Mouse (Mus musculus) heart, embryonic 10.5 days (tissue): ENCODE measurements at regions not wholly inside any gene's neighbourhood (a gene's known extent, or its start where the extent isn't known, plus 50 kb on each side); places are given as distances from the start of the nearest gene placed in this dataset.

Experiments used
- DNase-seq: peaks from one replicate; pipeline ENCODE4 v3.0.0-alpha.2; 2017; ENCODE audit warnings: low spot score
- H3K27ac ChIP-seq: fragments of 300-500 bp; sonication (generic); 2 replicates; pipeline ENCODE4 v1.5.1; 2016; ENCODE audit warnings: mild to moderate bottlenecking
- H3K27me3 ChIP-seq: fragments of 300-500 bp; sonication (generic); 2 replicates; pipeline ENCODE4 v1.6.1; 2016; ENCODE audit warnings: mild to moderate bottlenecking; ENCODE audit not compliant: poor library complexity, insufficient read depth, severe bottlenecking
- H3K36me3 ChIP-seq: fragments of 300-500 bp; sonication (generic); 2 replicates; pipeline ENCODE4 v1.6.1; 2016; ENCODE audit warnings: mild to moderate bottlenecking, moderate library complexity
- H3K4me1 ChIP-seq: fragments of 300-500 bp; sonication (generic); 2 replicates; pipeline ENCODE4 v1.6.1; 2016; ENCODE audit warnings: mild to moderate bottlenecking
- H3K4me3 ChIP-seq: fragments of 300-500 bp; sonication (generic); 2 replicates; pipeline ENCODE4 v1.5.1; 2016; ENCODE audit warnings: mild to moderate bottlenecking, moderate library complexity
- H3K9me3 ChIP-seq: fragments of 300-500 bp; sonication (generic); 2 replicates; pipeline ENCODE4 v1.6.1; 2016; ENCODE audit warnings: mild to moderate bottlenecking, moderate library complexity
- WGBS: fragments of 180-500 bp; shearing (Covaris S2); methylation state at CpG from one replicate; pipeline ENCODE4 v1.1.7; 2016; 5-methylcytosine and 5-hydroxymethylcytosine counted together

DNA sequence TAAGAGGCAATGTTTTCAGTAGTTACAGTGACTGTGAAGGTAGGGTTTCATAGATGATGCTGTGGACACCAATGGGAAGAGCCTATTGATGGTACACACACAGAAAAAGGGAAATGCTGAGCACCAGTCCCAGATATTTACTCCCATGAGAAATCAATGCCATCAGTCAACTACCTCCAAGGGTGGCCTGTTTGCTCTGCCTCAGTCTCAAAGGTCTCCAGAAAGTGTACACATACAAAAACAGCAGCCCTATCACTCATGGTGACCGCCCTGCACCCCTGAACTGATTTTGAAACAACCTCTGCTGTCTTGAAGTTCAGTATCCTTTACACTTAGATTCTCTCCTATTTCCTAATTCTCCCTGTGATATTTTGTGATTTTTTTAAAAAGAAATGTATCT is 187.2 kb downstream of the Lurap1l start:
- no peaks in the 10 kb centered on the region for H3K27me3 ChIP-seq
- WGBS = 77% methylated on average over 1 of the region's 1 CpGs
- DNase-seq = no peak
- no peaks in the 10 kb centered on the region for H3K4me1 ChIP-seq
- H3K9me3 ChIP-seq = no peaks in the 10 kb centered on the region
- no peak overlapping the region for H3K4me3 ChIP-seq
- H3K27ac ChIP-seq = no peak overlapping the region
- no peaks in the 10 kb centered on the region for H3K36me3 ChIP-seq

DNA sequence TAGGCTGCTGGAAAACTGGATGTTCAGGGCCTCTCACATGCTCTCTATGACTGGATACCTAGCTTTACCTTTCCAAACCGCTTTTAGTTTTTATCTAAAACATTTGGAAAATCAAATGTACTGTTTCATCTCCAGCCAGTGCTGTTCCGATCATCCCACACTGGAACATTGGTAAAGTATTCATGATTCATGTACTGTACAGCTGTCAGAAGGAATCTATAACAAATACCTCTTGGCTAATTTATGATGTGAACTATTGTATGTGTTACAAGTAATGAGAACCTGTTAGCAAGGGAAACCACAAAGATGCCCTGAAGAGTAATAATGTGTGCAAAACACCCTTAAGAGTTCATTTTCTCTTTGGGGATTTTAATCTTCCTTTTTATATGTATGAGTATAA is 190.6 kb downstream of the Lurap1l start:
- WGBS = 78% methylated on average over 2 of the region's 2 CpGs
- Histone ChIP-seq H3K9me3 (no peaks in the 10 kb centered on the region), H3K4me1 (no peaks in the 10 kb centered on the region), H3K27me3 (no peaks in the 10 kb centered on the region), H3K36me3 (no peaks in the 10 kb centered on the region), H3K4me3 (no peak overlapping the region), H3K27ac (no peak overlapping the region)
- no peak for DNase-seq

GRCm38 (mm10) chr4:81111307-81111706 is 200.9 kb downstream of the Lurap1l start:
- Histone ChIP-seq H3K27ac (no peak overlapping the region), H3K4me1 (no peaks in the 10 kb centered on the region), H3K9me3 (no peaks in the 10 kb centered on the region), H3K4me3 (no peak overlapping the region), H3K36me3 (no peaks in the 10 kb centered on the region), H3K27me3 (no peaks in the 10 kb centered on the region)
- DNase-seq = no peak
- 56% methylated on average over 3 of the region's 3 CpGs for WGBS

GRCm38 (mm10) chr4:81116411-81116810 is 206.0 kb downstream of the Lurap1l start:
- WGBS = 83% methylated on average over 7 of the region's 7 CpGs
- Histone ChIP-seq H3K27me3 (no peaks in the 10 kb centered on the region), H3K4me3 (no peak overlapping the region)

DNA sequence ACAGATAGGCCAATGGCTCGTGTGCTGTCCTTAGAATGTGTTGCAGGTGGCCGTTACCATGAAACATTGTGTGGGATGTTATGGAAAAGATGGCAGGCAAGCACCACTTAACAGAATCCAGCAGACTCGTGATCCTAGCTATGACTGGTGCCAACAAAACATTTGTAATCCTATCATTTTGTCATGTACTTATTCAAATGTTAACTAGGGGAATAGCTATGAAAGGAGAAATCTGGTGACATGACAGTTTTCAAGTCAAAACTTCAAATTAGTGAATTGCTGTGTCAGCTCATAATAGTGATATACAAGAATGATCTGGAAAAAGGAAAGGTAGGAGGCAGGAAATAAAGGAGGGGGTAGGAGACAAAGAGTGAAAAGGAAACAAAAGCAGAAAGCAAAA is 213.7 kb downstream of the Lurap1l start:
- H3K27ac ChIP-seq = no peak overlapping the region
- 66% methylated on average over 3 of the region's 3 CpGs for WGBS

More at GRCm38 (mm10) chr4:81116411-81116810, 206.0 kb downstream of the Lurap1l start:
- DNase-seq = no peak
- H3K4me1 ChIP-seq = no peaks in the 10 kb centered on the region
- no peaks in the 10 kb centered on the region for H3K36me3 ChIP-seq
- H3K9me3 ChIP-seq = no peaks in the 10 kb centered on the region
- no peak overlapping the region for H3K27ac ChIP-seq

GRCm38 (mm10) chr4:81129874-81130273 is 219.4 kb downstream of the Lurap1l start:
- no peaks in the 10 kb centered on the region for H3K9me3 ChIP-seq
- DNase-seq = no peak
- H3K27me3 ChIP-seq = no peaks in the 10 kb centered on the region
- H3K36me3 ChIP-seq = no peaks in the 10 kb centered on the region
- H3K4me1 ChIP-seq = no peaks in the 10 kb centered on the region
- WGBS = 72% methylated on average over 2 of the region's 2 CpGs
- H3K27ac ChIP-seq = no peak overlapping the region
- H3K4me3 ChIP-seq = no peak overlapping the region

More for the DNA sequence above, 213.7 kb downstream of the Lurap1l start:
- no peak for DNase-seq
- no peaks in the 10 kb centered on the region for H3K4me1 ChIP-seq
- H3K9me3 ChIP-seq = no peaks in the 10 kb centered on the region
- no peaks in the 10 kb centered on the region for H3K27me3 ChIP-seq
- no peak overlapping the region for H3K4me3 ChIP-seq
- H3K36me3 ChIP-seq = no peaks in the 10 kb centered on the region

DNA sequence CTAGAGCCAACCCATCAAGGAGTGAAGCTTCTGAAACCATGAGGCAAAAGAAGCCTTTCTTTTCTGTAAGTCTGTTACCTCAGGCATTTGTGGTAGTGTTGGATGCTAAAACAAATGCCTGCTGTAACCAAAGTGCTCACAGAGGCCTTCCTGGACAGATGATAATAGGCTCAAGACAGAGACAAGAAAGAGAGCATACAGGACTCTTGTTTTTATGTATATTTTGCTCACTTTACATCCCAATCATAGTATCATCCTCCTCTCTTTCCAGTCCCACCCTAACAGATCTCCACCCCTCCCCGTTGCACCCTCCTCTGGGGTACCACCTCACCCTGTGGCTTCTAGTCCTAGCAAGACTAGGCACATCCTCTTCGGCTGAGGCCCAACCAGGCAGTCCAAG is 262.7 kb downstream of the Lurap1l start:
- DNase-seq = no peak
- H3K36me3 ChIP-seq = no peaks in the 10 kb centered on the region
- H3K4me1 ChIP-seq = peaks cover 4% of the 10 kb centered on the region
- H3K9me3 ChIP-seq = no peaks in the 10 kb centered on the region
- no peaks in the 10 kb centered on the region for H3K27me3 ChIP-seq
- 64% methylated on average over 2 of the region's 2 CpGs for WGBS
- H3K4me3 ChIP-seq = no peak overlapping the region
- no peak overlapping the region for H3K27ac ChIP-seq

DNA sequence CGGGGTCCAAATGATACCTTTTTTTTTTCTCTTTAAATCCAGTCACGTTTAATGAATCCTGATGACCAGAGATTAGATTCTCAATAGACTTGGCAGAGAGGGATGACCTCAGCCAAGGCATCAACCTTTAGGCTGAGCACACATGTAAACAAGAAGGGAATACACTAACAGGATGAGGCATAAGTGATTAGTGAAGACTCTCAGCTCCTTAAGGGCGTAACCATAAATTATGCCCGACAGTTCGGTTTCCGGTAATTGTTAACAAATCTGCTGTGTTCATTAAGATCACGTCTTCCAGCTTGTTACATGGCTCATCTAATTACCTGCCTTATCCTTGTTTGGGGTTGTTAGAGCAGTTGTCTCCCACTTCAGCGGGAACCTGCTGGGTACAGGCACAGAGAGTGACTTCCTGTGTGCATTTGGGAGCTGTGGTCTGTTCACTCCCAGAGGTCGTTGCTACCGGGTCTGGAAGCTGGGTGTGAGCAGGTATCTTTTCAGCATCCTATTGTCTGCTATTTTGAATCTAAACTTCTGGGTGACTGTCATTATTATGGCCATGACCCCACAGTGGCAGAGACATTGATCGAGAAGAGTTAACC is 265.1 kb downstream of the Mpdz start:
- WGBS = 68% methylated on average over 11 of the region's 11 CpGs
- no peak overlapping the region for H3K27ac ChIP-seq

DNA sequence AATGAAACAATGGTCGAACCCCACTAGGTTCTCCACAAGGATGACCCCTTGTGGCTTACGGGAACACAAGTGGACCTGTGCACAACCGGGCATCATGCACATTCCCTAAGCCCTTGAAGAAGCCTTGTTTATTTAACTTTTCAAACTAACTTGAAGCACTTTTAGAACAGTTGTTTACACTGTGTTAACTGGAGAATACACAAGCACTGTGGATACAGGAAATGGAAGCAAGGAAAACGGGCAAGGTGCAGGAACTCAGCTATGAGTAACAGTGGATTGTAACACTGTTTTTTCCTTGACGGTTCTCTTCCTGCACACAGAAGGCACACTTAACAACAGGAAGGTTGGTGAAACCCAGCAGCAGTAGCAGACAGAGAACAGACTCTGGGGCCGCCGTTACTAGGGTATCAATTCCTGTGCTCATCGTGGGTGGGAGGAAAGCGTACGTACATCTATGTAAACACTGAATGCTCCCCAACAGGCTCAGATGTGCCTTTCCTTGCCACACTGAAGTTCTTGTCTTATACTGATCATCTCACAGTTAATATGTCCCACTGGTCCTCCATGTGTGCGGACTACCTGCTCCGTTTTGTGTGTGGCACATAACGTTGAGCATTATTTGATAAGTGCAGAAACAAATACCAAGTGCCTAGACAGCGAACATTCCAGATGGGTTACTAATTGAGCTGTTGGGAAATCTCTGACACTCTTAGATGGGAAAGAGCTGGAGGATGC is 264.4 kb downstream of the Mpdz start:
- DNase-seq = no peak
- no peaks in the 10 kb centered on the region for H3K27me3 ChIP-seq
- WGBS = 74% methylated on average over 14 of the region's 14 CpGs
- no peak overlapping the region for H3K4me3 ChIP-seq
- no peaks in the 10 kb centered on the region for H3K9me3 ChIP-seq
- H3K36me3 ChIP-seq = no peaks in the 10 kb centered on the region
- H3K4me1 ChIP-seq = peaks cover 10% of the 10 kb centered on the region
- no peak overlapping the region for H3K27ac ChIP-seq

More for the DNA sequence above, 265.1 kb downstream of the Mpdz start:
- no peaks in the 10 kb centered on the region for H3K36me3 ChIP-seq
- H3K4me3 ChIP-seq = no peak overlapping the region
- H3K4me1 ChIP-seq = peaks cover 10% of the 10 kb centered on the region
- no peaks in the 10 kb centered on the region for H3K27me3 ChIP-seq
- no peaks in the 10 kb centered on the region for H3K9me3 ChIP-seq
- DNase-seq = no peak

DNA sequence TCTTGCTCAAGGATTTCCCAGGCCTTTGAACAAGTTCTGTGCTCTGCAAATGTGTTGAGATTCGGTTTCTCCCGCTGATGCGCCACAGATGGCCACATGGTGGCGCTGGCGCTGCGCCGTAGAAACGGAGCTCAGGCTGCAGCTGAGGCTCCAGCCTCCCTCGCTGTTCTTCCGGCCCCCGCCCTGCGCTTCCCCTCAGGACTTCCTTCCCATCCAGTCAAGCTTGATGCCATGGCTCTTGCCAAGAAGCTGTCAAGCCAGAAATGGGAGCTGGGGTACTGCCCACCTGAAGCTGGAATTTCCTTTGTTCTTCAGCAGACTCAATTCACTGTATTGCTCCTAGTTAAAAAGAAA is 263.9 kb downstream of the Mpdz start:
- peaks cover 10% of the 10 kb centered on the region for H3K4me1 ChIP-seq
- no peaks in the 10 kb centered on the region for H3K27me3 ChIP-seq
- peak; percentile 84 for DNase-seq
- H3K4me3 ChIP-seq = no peak overlapping the region
- under 1% methylated on average over 12 of the region's 12 CpGs for WGBS
- H3K9me3 ChIP-seq = no peaks in the 10 kb centered on the region
- 0 out of 2 replicates have a peak overlapping the region, but pooled peaks have one; percentile 22 for H3K27ac ChIP-seq
- no peaks in the 10 kb centered on the region for H3K36me3 ChIP-seq

DNA sequence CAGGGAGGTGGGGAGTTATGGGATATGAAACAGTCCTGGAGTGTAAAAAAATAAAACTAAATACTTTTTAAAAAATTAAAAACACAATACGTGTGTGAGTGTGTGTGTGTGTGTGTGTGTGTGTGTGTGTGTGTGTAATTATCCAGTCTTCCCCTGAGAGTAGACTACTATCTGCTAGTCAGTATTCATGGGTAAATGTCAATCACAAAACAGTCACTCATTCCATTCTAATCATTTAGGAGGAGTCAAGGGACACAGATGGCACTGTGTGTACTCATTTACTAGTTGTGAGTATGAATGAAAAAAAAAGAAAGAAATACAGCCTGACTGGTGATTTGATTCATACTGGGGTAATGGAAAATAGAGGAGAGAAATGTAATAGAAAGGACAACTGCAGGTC is 226.5 kb downstream of the Mpdz start:
- no peaks in the 10 kb centered on the region for H3K36me3 ChIP-seq
- H3K9me3 ChIP-seq = no peaks in the 10 kb centered on the region
- WGBS = 82% methylated on average over 1 of the region's 1 CpGs
- DNase-seq = no peak
- H3K27me3 ChIP-seq = no peaks in the 10 kb centered on the region
- no peak overlapping the region for H3K4me3 ChIP-seq
- no peaks in the 10 kb centered on the region for H3K4me1 ChIP-seq
- H3K27ac ChIP-seq = no peak overlapping the region

- 73% methylated on average over 11 of the region's 11 CpGs for WGBS
- no peak for DNase-seq
- H3K36me3 ChIP-seq = no peaks in the 10 kb centered on the region
- no peak overlapping the region for H3K27ac ChIP-seq
- H3K9me3 ChIP-seq = no peaks in the 10 kb centered on the region
- no peaks in the 10 kb centered on the region for H3K27me3 ChIP-seq
- H3K4me1 ChIP-seq = no peaks in the 10 kb centered on the region
- H3K4me3 ChIP-seq = no peak overlapping the region
These were observed 224.6 kb downstream of the Mpdz start for GRCm38 (mm10) chr4:81217979-81218378.

DNA sequence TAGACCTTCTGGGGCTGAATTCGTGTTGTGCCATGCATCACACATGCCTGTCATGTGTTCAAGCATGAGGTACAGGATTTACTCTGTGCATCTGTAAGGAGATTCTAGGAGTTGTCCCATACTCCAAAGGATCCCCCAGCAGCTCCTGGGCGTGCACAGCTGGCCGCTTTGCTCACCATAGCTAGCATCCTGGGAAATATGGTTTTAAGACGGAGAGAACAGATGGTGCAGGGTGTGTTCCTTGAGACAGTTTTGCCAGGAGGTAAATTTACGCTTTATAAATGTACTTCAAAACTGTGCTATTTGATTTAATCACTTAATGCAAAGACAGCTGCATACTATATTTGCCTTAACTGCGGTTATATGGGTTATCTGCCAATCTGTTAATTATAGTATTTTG is 220.6 kb downstream of the Mpdz start:
- no peaks in the 10 kb centered on the region for H3K9me3 ChIP-seq
- no peaks in the 10 kb centered on the region for H3K36me3 ChIP-seq
- H3K27ac ChIP-seq = no peak overlapping the region
- H3K4me1 ChIP-seq = no peaks in the 10 kb centered on the region
- no peak overlapping the region for H3K4me3 ChIP-seq
- no peaks in the 10 kb centered on the region for H3K27me3 ChIP-seq
- 84% methylated on average over 6 of the region's 6 CpGs for WGBS
- DNase-seq = no peak
